Mouse (Mus musculus): Measurements from ENCODE around the gene Tmtc2.

Gene Tmtc2

GRCm38 (mm10) chr10:105287064-105287463 lies 287.2 kb downstream of the Tmtc2 start:
- peak; percentile 2 for DNase-seq

- no peak for DNase-seq
Measured at GRCm38 (mm10) chr10:105286221-105286620, 288.0 kb downstream of the Tmtc2 start.

- DNase-seq, result no peak
Measured at GRCm38 (mm10) chr10:105284171-105284570, 290.1 kb downstream of the Tmtc2 start.

- no peak for DNase-seq
Measured at GRCm38 (mm10) chr10:105280933-105281332, 293.3 kb downstream of the Tmtc2 start.

GRCm38 (mm10) chr10:105260053-105260452 lies 314.2 kb downstream of the Tmtc2 start:
- no peak for DNase-seq

GRCm38 (mm10) chr10:105238291-105238690 lies 336.0 kb downstream of the Tmtc2 start:
- peak; percentile 70 for DNase-seq

GRCm38 (mm10) chr10:105232864-105233263 lies 341.4 kb downstream of the Tmtc2 start:
- DNase-seq, result no peak

- DNase-seq, result no peak
Measured at GRCm38 (mm10) chr10:105230416-105230815, 343.8 kb downstream of the Tmtc2 start.

- DNase-seq, result no peak
Measured at GRCm38 (mm10) chr10:105228623-105229022, 345.6 kb downstream of the Tmtc2 start.

GRCm38 (mm10) chr10:105227631-105228030 lies 346.6 kb downstream of the Tmtc2 start:
- no peak for DNase-seq

GRCm38 (mm10) chr10:105225714-105226113 lies 348.5 kb downstream of the Tmtc2 start:
- no peak for DNase-seq

- no peak for DNase-seq
Measured at GRCm38 (mm10) chr10:105222904-105223303, 351.3 kb downstream of the Tmtc2 start.

- no peak for DNase-seq
Measured at GRCm38 (mm10) chr10:105201491-105201890, 372.8 kb downstream of the Tmtc2 start.

GRCm38 (mm10) chr10:105200678-105201077 lies 373.6 kb downstream of the Tmtc2 start:
- no peak for DNase-seq

GRCm38 (mm10) chr10:105200092-105200491 lies 374.2 kb downstream of the Tmtc2 start:
- no peak for DNase-seq

GRCm38 (mm10) chr10:105199515-105199914 lies 374.7 kb downstream of the Tmtc2 start:
- no peak for DNase-seq

- no peak for DNase-seq
Measured at GRCm38 (mm10) chr10:105195377-105195776, 378.9 kb downstream of the Tmtc2 start.

- no peak for DNase-seq
Measured at GRCm38 (mm10) chr10:105193756-105194460, 380.3 kb downstream of the Tmtc2 start.

- no peak for DNase-seq
Measured at GRCm38 (mm10) chr10:105192071-105192470, 382.2 kb downstream of the Tmtc2 start.

- DNase-seq, result no peak
Measured at GRCm38 (mm10) chr10:105189746-105190145, 384.5 kb downstream of the Tmtc2 start.

- DNase-seq, result no peak
Measured at GRCm38 (mm10) chr10:105186636-105187035, 387.6 kb downstream of the Tmtc2 start.

- DNase-seq, result no peak
Measured at GRCm38 (mm10) chr10:105168443-105169102, 405.7 kb downstream of the Tmtc2 start.

GRCm38 (mm10) chr10:105165291-105165690 lies 409.0 kb downstream of the Tmtc2 start:
- DNase-seq, result no peak

GRCm38 (mm10) chr10:105153789-105154188 lies 420.5 kb downstream of the Tmtc2 start:
- no peak for DNase-seq

- no peak for DNase-seq
Measured at GRCm38 (mm10) chr10:105144382-105144781, 429.9 kb downstream of the Tmtc2 start.

All from right cerebral cortex, postnatal 4 days (tissue).